9 mouse cellular contexts compared by ENCODE assay signal in the genomic region with DNA sequence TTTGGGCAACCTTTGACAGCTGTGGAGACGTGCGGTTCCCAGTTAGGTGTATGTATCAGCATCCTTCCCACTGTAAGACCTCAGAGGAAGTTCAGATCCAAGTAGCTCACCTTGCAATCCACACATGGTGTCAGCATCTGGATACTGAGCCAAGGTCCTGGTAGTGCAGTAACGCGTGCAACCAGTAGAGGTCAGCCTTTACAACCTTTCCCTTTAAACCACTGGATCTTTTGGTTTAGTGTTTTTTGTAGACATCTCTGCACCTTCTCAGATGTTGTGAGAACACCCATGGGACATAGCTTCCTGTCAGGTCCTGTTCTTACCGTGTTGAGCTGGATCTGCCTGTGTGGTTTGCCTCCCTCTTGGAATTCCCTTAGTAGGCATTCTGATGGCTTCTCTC. TPM values are rescaled to one million over a fixed set of nuclear protein-coding genes. Genes with fewer than 3 reads are reported as not detected.
DNase-seq lines count a peak whose midpoint lies in the region; ATAC-seq and TF ChIP-seq lines count a peak whose summit lies in the region.
"Had no signal": no experiment of that assay in that cellular context is flagged by ENCODE, and none has a peak within 500 bp of the region (broad histone marks: within the 10 kb centered on the region; RNA-seq: fewer than 3 reads in every experiment).

No protein-coding gene starts in this region.

- in situ Hi-C loops in ES-E14 (cut with MboI; ENCODE audit: low sequenced_read_pairs in 2 of 2, unreplicated experiment in 2 of 2), result no loop called here

- no peak for ATAC-seq in forebrain, embryonic 11.5 days (replicated peaks; ENCODE audit: low FRiP score)
- no peak for ATAC-seq in forebrain, embryonic 12.5 days (ENCODE audit: low FRiP score)
- peak; percentile 82 for ATAC-seq in megakaryocyte-erythroid progenitor cell, adult 5-6 weeks (replicated peaks; ENCODE audit: low FRiP score, low TSS enrichment, poor library complexity, severe bottlenecking)

- no peak for TF ChIP-seq POLR2A in spleen, adult 2 months (IDR thresholded peaks at IDR 0.05; ENCODE audit: low read depth, low read length)

- no peak overlapping the region for H3K4me2 ChIP-seq in forebrain, embryonic 11.5 days (ENCODE audit: low read depth, low read length, severe bottlenecking)
- no peak overlapping the region for H3K4me2 ChIP-seq in forebrain, embryonic 12.5 days
- H3K4me2 ChIP-seq: lung, embryonic 15.5 days had no signal

- H3K27me3 ChIP-seq in forebrain, embryonic 11.5 days (ENCODE audit: control insufficient read depth, insufficient read depth, low read length), result no peaks in the 10 kb centered on the region
- no peaks in the 10 kb centered on the region for H3K27me3 ChIP-seq in forebrain, embryonic 12.5 days
- H3K27me3 ChIP-seq in spleen, adult 2 months (ENCODE audit: control insufficient read depth, insufficient read depth, low read length), result no peaks in the 10 kb centered on the region
- H3K27me3 ChIP-seq: lung, embryonic 15.5 days had no signal

- H3K36me3 ChIP-seq in forebrain, embryonic 11.5 days (ENCODE audit: control insufficient read depth, insufficient read depth, low read length), result no peaks in the 10 kb centered on the region
- H3K36me3 ChIP-seq in forebrain, embryonic 12.5 days (replicated peaks), result peaks cover 44% of the 10 kb centered on the region
- H3K36me3 ChIP-seq in ES-E14 (ENCODE audit: control insufficient read depth, insufficient read depth, low read length, poor library complexity, severe bottlenecking), result peaks cover 40% of the 10 kb centered on the region
- peaks cover 24% of the 10 kb centered on the region for H3K36me3 ChIP-seq in spleen, adult 2 months (ENCODE audit: control insufficient read depth, insufficient read depth, low read length)

- no peaks in the 10 kb centered on the region for H3K9me3 ChIP-seq in forebrain, embryonic 11.5 days (ENCODE audit: control insufficient read depth, low read length)
- no peaks in the 10 kb centered on the region for H3K9me3 ChIP-seq in forebrain, embryonic 12.5 days
- H3K9me3 ChIP-seq in ES-E14 (ENCODE audit: control insufficient read depth, insufficient read depth, low read depth, low read length), result no peaks in the 10 kb centered on the region
- H3K9me3 ChIP-seq: lung, embryonic 15.5 days had no signal

- no peak overlapping the region for H3K4me3 ChIP-seq in forebrain, embryonic 11.5 days (ENCODE audit: low read depth, low read length)
- no peak overlapping the region for H3K4me3 ChIP-seq in forebrain, embryonic 12.5 days (replicated peaks)
- H3K4me3 ChIP-seq in ES-E14 (ENCODE audit: insufficient read depth in 1 of 2, low read depth in 1 of 2, low read length in 2 of 2, poor library complexity in 1 of 2, severe bottlenecking in 1 of 2), result no peak overlapping the region
- H3K4me3 ChIP-seq in spleen, adult 2 months (ENCODE audit: extremely low read depth, insufficient read depth, insufficient read length), result no peak overlapping the region
- H3K4me3 ChIP-seq: lung, embryonic 15.5 days had no signal

- H3K4me1 ChIP-seq in forebrain, embryonic 11.5 days (replicated peaks; ENCODE audit: control insufficient read depth, insufficient read depth, low read length), result no peaks in the 10 kb centered on the region
- H3K4me1 ChIP-seq in forebrain, embryonic 12.5 days, result peaks cover 8% of the 10 kb centered on the region
- peaks cover 2 to 5% of the 10 kb centered on the region in 2 experiments; a peak in 2 of 4 replicates for H3K4me1 ChIP-seq in ES-E14 (ENCODE audit: control insufficient read depth in 2 of 2, insufficient read depth in 2 of 2, low read length in 2 of 2, poor library complexity in 1 of 2)
- peaks cover 2% of the 10 kb centered on the region; the same call in 1 of the 2 replicates for H3K4me1 ChIP-seq in spleen, adult 2 months (ENCODE audit: control insufficient read depth, insufficient read depth, insufficient read length)

- WGBS in forebrain, embryonic 11.5 days, result 51% methylated on average over 5 of the region's 5 CpGs
- 50% methylated on average over 5 of the region's 5 CpGs for WGBS in forebrain, embryonic 12.5 days
- WGBS in spleen, adult 2 months, result 37% methylated on average over 5 of the region's 5 CpGs

- peak; percentile 72 for DNase-seq in forebrain, embryonic 11.5 days (ENCODE audit: low spot score)
- peak; percentile 60 for DNase-seq in ES-E14 (ENCODE audit: low read depth, low spot score)
- DNase-seq in cerebellum, adult 9-10 months, result peak; percentile 50
- DNase-seq in gastrocnemius, adult 8-10 months (ENCODE audit: low spot score in 2 of 2), result peak; percentile 32 to 35
- peak; percentile 34 to 41 for DNase-seq in layer of hippocampus, postnatal 36 days
- DNase-seq in spleen, adult 2 months (ENCODE audit: low read depth in 1 of 2, low spot score in 2 of 2), result peak in 1 of 2 experiments; percentile 54

- H3K9ac ChIP-seq in forebrain, embryonic 11.5 days (ENCODE audit: low read length), result no peak overlapping the region
- no peak overlapping the region for H3K9ac ChIP-seq in forebrain, embryonic 12.5 days
- no peak overlapping the region for H3K9ac ChIP-seq in ES-E14 (ENCODE audit: insufficient read depth, low read depth, low read length, poor library complexity, severe bottlenecking)
- H3K9ac ChIP-seq: lung, embryonic 15.5 days had no signal

- TF ChIP-seq CTCF in spleen, adult 2 months (IDR thresholded peaks at IDR 0.05; ENCODE audit: extremely low read depth, insufficient read depth, insufficient read length, insufficient replicate concordance), result peak; percentile 80; the same call in 1 of the 2 replicates

- H3K27ac ChIP-seq in forebrain, embryonic 11.5 days (ENCODE audit: low read depth, low read length), result no peak overlapping the region
- H3K27ac ChIP-seq in forebrain, embryonic 12.5 days, result no peak overlapping the region
- H3K27ac ChIP-seq in ES-E14 (ENCODE audit: insufficient read depth, low read depth, low read length, poor library complexity, severe bottlenecking), result no peak overlapping the region
- H3K27ac ChIP-seq in spleen, adult 2 months (ENCODE audit: insufficient read depth, low read length), result no peak overlapping the region
- H3K27ac ChIP-seq: lung, embryonic 15.5 days had no signal

TF ChIP-seq in ES-E14, 5 proteins besides CTCF, POLR2A, EP300 and RAD21:
- TF ChIP-seq ZNF384 (IDR thresholded peaks at IDR 0.05; ENCODE audit: low read depth, low read length) (no peak), MAFK (IDR thresholded peaks at IDR 0.05; ENCODE audit: insufficient read depth, low read depth, low read length) (no peak), ZC3H11A (IDR thresholded peaks at IDR 0.05; ENCODE audit: borderline replicate concordance, low read depth, low read length) (peak; percentile 62; the same call in 1 of the 2 replicates), CHD2 (IDR thresholded peaks at IDR 0.05; ENCODE audit: low read depth, low read length) (no peak), HCFC1 (IDR thresholded peaks at IDR 0.05; ENCODE audit: borderline replicate concordance, insufficient read depth, low read length) (no peak)

RNA-seq across cellular contexts. Expression of gene Krr1, which starts 5.1 kb away (rescaled TPM):
- polyA plus RNA-seq in forebrain, embryonic 11.5 days (2014; fragmentation: Nextera tagmentation; extraction: Ambion mirVana), result 63.3 and 70.7 TPM in 2 replicates
- 59.1 and 61.2 TPM in 2 replicates for polyA plus RNA-seq in forebrain, embryonic 12.5 days (2016; fragmentation: Nextera tagmentation; extraction: Ambion mirVana)
- total RNA-seq in ES-E14 (2012; rRNA removed), result 75.5 and 81.2 TPM in 2 replicates
- total RNA-seq in gastrocnemius, adult 8-10 months (2022), result 10 to 100 TPM; 24.5 to 29.6 (median 27.4) TPM
- 10 to 100 TPM; 40.2 to 40.6 TPM for total RNA-seq in layer of hippocampus, postnatal 36 days (2021)
- 46.6 and 62.5 TPM in 2 replicates for total RNA-seq in megakaryocyte-erythroid progenitor cell, adult 5-6 weeks (2014; fragmentation: Nextera tagmentation)
- total RNA-seq in megakaryocyte-erythroid progenitor cell, adult 5-6 weeks (2017), result 66.1 and 67.9 TPM in 2 replicates
- 2.3 and 3.1 TPM in 2 replicates for polyA plus RNA-seq in spleen, adult 2 months (2012; rRNA removed)

RNA-seq across cellular contexts. Expression of gene Glipr1, which starts 24.8 kb away (rescaled TPM):
- 0.31 and 1.6 TPM in 2 replicates for polyA plus RNA-seq in forebrain, embryonic 11.5 days (2014; fragmentation: Nextera tagmentation; extraction: Ambion mirVana)
- 0.44 and 1.0 TPM in 2 replicates for polyA plus RNA-seq in forebrain, embryonic 12.5 days (2016; fragmentation: Nextera tagmentation; extraction: Ambion mirVana)
- total RNA-seq in ES-E14 (2012; rRNA removed), result 3.3 and 23.9 TPM in 2 replicates
- under 1 TPM in 2 of 4 experiments, not detected in 2; 0.27 to 0.90 TPM for total RNA-seq in gastrocnemius, adult 8-10 months (2022)
- 1 to 10 TPM; 1.4 to 1.9 TPM for total RNA-seq in layer of hippocampus, postnatal 36 days (2021)
- total RNA-seq in megakaryocyte-erythroid progenitor cell, adult 5-6 weeks (2014; fragmentation: Nextera tagmentation), result 15.4 and 18.4 TPM in 2 replicates
- 21.0 and 54.2 TPM in 2 replicates for total RNA-seq in megakaryocyte-erythroid progenitor cell, adult 5-6 weeks (2017)
- polyA plus RNA-seq in spleen, adult 2 months (2012; rRNA removed), result 26.0 and 30.3 TPM in 2 replicates
